8 mouse cellular contexts compared by ENCODE assay signal in genomic region chr8:8655346-8656340, GRCm38 (mm10). TPM values are rescaled to one million over a fixed set of nuclear protein-coding genes. Genes with fewer than 3 reads are reported as not detected.
DNase-seq lines count a peak whose midpoint lies in the region; ATAC-seq lines count a peak whose summit lies in the region.

No protein-coding gene starts in this region.

- no peak for ATAC-seq in heart, embryonic 16.5 days (replicated peaks; ENCODE audit: extremely low read depth, insufficient read depth, low FRiP score)
- peak; percentile 56 for ATAC-seq in midbrain, embryonic 12.5 days (ENCODE audit: low FRiP score, low read depth)

- intact Hi-C loops in heart, postnatal 14 days (cut with DNase I) = loop anchor here (5.0 to 10.0 kb wide), 2 partner anchors 201 to 858 kb away; no protein-coding TSS in a partner anchor

- peak overlapping the region; percentile 81 for H3K4me3 ChIP-seq in heart, embryonic 10.5 days
- H3K4me3 ChIP-seq in heart, embryonic 16.5 days (ENCODE audit: low read length) = peak overlapping the region; percentile 82
- H3K4me3 ChIP-seq in midbrain, embryonic 12.5 days = peak overlapping the region; percentile 29

- no peaks in the 10 kb centered on the region for H3K9me3 ChIP-seq in heart, embryonic 10.5 days
- H3K9me3 ChIP-seq in heart, embryonic 16.5 days (replicated peaks; ENCODE audit: control insufficient read depth, low read length) = no peaks in the 10 kb centered on the region
- no peaks in the 10 kb centered on the region for H3K9me3 ChIP-seq in midbrain, embryonic 12.5 days

- no peak for DNase-seq in heart, embryonic 10.5 days (ENCODE audit: low spot score)
- no peak for DNase-seq in heart, postnatal 14 days
- peak; percentile 35 for DNase-seq in ZHBTc4 (ENCODE audit: low read depth, low spot score)
- DNase-seq in cerebellum, adult 11 months = no peak
- DNase-seq in adrenal gland, adult 2 months = no peak
- no peak for DNase-seq in c-Kit-positive CD71-positive TER-119-positive erythroid progenitor cells, embryonic 14.5 days (ENCODE audit: low spot score)

- peak overlapping the region; percentile 59; the same call in 1 of the 2 replicates for H3K27ac ChIP-seq in heart, embryonic 10.5 days
- 0 out of 2 replicates have a peak overlapping the region, but pooled peaks have one; percentile 34 for H3K27ac ChIP-seq in heart, embryonic 16.5 days (ENCODE audit: low read length)
- peak overlapping the region; percentile 35 for H3K27ac ChIP-seq in midbrain, embryonic 12.5 days (replicated peaks)

- H3K36me3 ChIP-seq in heart, embryonic 10.5 days = no peaks in the 10 kb centered on the region
- no peaks in the 10 kb centered on the region for H3K36me3 ChIP-seq in heart, embryonic 16.5 days (ENCODE audit: control insufficient read depth, insufficient read depth)
- no peaks in the 10 kb centered on the region for H3K36me3 ChIP-seq in midbrain, embryonic 12.5 days

- H3K9ac ChIP-seq in heart, embryonic 16.5 days (ENCODE audit: low read length) = peak overlapping the region; percentile 56
- H3K9ac ChIP-seq in midbrain, embryonic 12.5 days (replicated peaks) = peak overlapping the region; percentile 28; the same call in 1 of the 2 replicates

- peak overlapping the region; percentile 65 for H3K4me2 ChIP-seq in heart, embryonic 16.5 days (ENCODE audit: low read depth, low read length)
- peak overlapping the region; percentile 91 for H3K4me2 ChIP-seq in midbrain, embryonic 12.5 days (replicated peaks)

- WGBS in heart, embryonic 10.5 days = 22% methylated on average over 24 of the region's 24 CpGs
- 43% methylated on average over 24 of the region's 24 CpGs for WGBS in heart, embryonic 16.5 days
- 6% methylated on average over 24 of the region's 24 CpGs for WGBS in midbrain, embryonic 12.5 days

- no peaks in the 10 kb centered on the region for H3K27me3 ChIP-seq in heart, embryonic 10.5 days (ENCODE audit: insufficient read depth, poor library complexity, severe bottlenecking)
- no peaks in the 10 kb centered on the region for H3K27me3 ChIP-seq in heart, embryonic 16.5 days (ENCODE audit: control insufficient read depth, insufficient read depth, low read length)
- peaks cover 63% of the 10 kb centered on the region for H3K27me3 ChIP-seq in midbrain, embryonic 12.5 days

- H3K4me1 ChIP-seq in heart, embryonic 10.5 days = peaks cover 48% of the 10 kb centered on the region
- peaks cover 36% of the 10 kb centered on the region for H3K4me1 ChIP-seq in heart, embryonic 16.5 days (ENCODE audit: control insufficient read depth, insufficient read depth, low read length)
- H3K4me1 ChIP-seq in midbrain, embryonic 12.5 days = peaks cover 69% of the 10 kb centered on the region

RNA-seq across cellular contexts. Expression of gene Efnb2, which starts 5.4 kb away (rescaled TPM):
- polyA plus RNA-seq in heart, embryonic 10.5 days (2016; fragmentation: Nextera tagmentation; extraction: Ambion mirVana) = 15.9 and 24.4 TPM in 2 replicates
- total RNA-seq in heart, postnatal 14 days (2021) = 10 to 100 TPM; 33.5 to 39.9 TPM
- polyA plus RNA-seq in heart, embryonic 16.5 days (2015; fragmentation: Nextera tagmentation; extraction: Ambion mirVana) = 8.4 and 10.5 TPM in 2 replicates
- polyA plus RNA-seq in midbrain, embryonic 12.5 days (2016; fragmentation: Nextera tagmentation; extraction: Ambion mirVana) = 26.7 and 30.9 TPM in 2 replicates
- 10 to 100 TPM; 15.1 to 18.0 TPM for total RNA-seq in adrenal gland, adult 2 months (2021)
- 17.5 and 23.9 TPM in 2 replicates for polyA plus RNA-seq in adrenal gland, adult 2 months (2012; rRNA removed)

RNA-seq across cellular contexts. Expression of gene Arglu1, which starts 34.7 kb away (rescaled TPM):
- polyA plus RNA-seq in heart, embryonic 10.5 days (2016; fragmentation: Nextera tagmentation; extraction: Ambion mirVana) = 93.7 and 112 TPM in 2 replicates
- total RNA-seq in heart, postnatal 14 days (2021) = 10 to 100 TPM; 35.6 to 39.7 TPM
- polyA plus RNA-seq in heart, embryonic 16.5 days (2015; fragmentation: Nextera tagmentation; extraction: Ambion mirVana) = 60.9 and 76.7 TPM in 2 replicates
- 201 and 221 TPM in 2 replicates for polyA plus RNA-seq in midbrain, embryonic 12.5 days (2016; fragmentation: Nextera tagmentation; extraction: Ambion mirVana)
- 10 to 100 TPM; 56.6 to 59.4 TPM for total RNA-seq in adrenal gland, adult 2 months (2021)
- 29.7 and 31.6 TPM in 2 replicates for polyA plus RNA-seq in adrenal gland, adult 2 months (2012; rRNA removed)

Comparison
In these comparisons a context has a peak if more than half of its experiments do, and no peak if none do; other contexts are left out.
1. H3K4me3 ChIP-seq: peak in every context shown above with its lines; median percentile 82 in heart, embryonic 16.5 days; 81 in heart, embryonic 10.5 days; 29 in midbrain, embryonic 12.5 days.